Mouse (Mus musculus): ENCODE measurements at regions not wholly inside any gene's neighbourhood (a gene's known extent, or its start where the extent isn't known, plus 50 kb on each side); places are given as distances from the start of the nearest gene placed in this dataset.

DNA sequence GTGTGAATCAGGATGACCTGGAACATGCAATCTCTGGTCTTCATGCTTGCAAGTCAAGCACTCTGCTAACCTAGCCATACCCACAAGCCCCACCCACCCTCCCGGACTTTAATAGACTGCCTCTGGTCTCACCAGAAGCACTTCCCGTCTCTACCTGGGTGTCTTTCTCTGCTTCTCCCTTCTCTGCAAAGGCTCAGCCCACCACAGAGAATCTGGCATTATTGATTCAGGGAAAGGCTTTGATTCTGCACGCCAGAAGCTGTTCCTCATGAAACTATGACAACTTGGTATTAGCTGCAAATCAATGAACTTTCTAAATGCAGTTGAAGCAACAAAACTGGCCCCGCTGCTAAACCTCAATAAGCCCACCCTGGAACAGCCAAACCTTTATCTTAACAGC lies 66.1 kb upstream of the Auts2 start:
- DNase-seq = no peak

DNA sequence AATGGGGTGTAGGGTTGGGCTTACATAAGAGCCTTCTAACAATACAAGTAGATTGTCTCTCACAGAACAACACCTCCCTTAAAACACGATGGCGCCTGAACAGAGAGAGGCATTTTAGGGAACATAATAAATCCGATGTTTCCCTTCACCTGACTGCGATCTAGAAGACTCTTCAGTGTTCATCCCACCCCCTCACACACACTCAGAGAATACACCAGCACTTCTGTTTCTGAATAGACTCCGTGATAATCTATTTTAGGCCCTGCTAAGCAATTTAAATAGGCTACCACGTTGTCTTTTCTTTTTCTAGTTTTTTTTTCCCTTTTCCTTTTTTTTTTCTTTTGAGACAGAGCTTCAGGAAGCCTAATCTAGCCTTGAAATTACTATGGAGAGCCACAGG lies 63.1 kb upstream of the Auts2 start:
- no peak for DNase-seq

DNA sequence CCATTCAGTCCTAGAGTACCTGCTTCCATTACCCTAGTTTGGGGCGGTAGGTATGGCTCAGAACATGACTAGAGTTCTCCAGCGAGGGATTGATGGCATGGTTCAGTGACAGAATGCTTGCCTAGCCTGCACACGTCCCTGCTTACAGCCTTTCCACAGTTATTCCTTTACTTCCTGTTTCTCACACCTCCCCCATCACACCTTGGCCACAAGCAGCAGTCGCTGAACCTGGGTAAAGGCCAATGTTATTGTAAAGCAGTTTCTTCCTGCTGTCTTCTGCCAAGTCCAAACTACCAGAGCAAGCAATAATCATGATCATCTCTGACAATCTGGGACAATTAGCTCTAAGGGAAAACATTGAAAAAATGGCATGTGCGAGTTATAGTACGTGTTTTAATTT lies 51.7 kb upstream of the Auts2 start:
- DNase-seq = no peak

Data from kidney, adult 18-20 months (tissue).